Mouse (Mus musculus) natural killer cell, adult 2 months (primary cell): Measurements from ENCODE around the gene Pqlc2.

Source experiments
- DNase-seq, 2 experiments: peaks; one replicate each; pipeline ENCODE4 v3.0.0; 2022; ENCODE audit warnings: low spot score in 2 of 2

Gene Pqlc2

GRCm38 (mm10) chr4:139265783-139266499 lies 44.6 kb downstream of the Pqlc2 start:
- no peak for DNase-seq

- DNase-seq: no peak
These were observed 47.5 kb downstream of the Pqlc2 start for GRCm38 (mm10) chr4:139262981-139263380.

GRCm38 (mm10) chr4:139259302-139259871 lies 51.1 kb downstream of the Pqlc2 start:
- no peak for DNase-seq

- DNase-seq: peak in 1 of 2 experiments; percentile 24
These were observed 51.7 kb downstream of the Pqlc2 start for GRCm38 (mm10) chr4:139258621-139259301.

- no peak for DNase-seq
These were observed 53.8 kb downstream of the Pqlc2 start for GRCm38 (mm10) chr4:139256708-139257107.

GRCm38 (mm10) chr4:139256146-139256545 lies 54.4 kb downstream of the Pqlc2 start:
- no peak for DNase-seq

- DNase-seq: no peak
These were observed 57.3 kb downstream of the Pqlc2 start for GRCm38 (mm10) chr4:139253206-139253605.

GRCm38 (mm10) chr4:139252051-139252760 lies 58.3 kb downstream of the Pqlc2 start:
- DNase-seq: peak; percentile 58 to 72

GRCm38 (mm10) chr4:139250886-139251285 lies 59.6 kb downstream of the Pqlc2 start:
- DNase-seq: no peak

GRCm38 (mm10) chr4:139250043-139250442 lies 60.5 kb downstream of the Pqlc2 start:
- DNase-seq: no peak

GRCm38 (mm10) chr4:139248736-139249135 lies 61.8 kb downstream of the Pqlc2 start:
- DNase-seq: no peak

- DNase-seq: no peak
These were observed 62.5 kb downstream of the Pqlc2 start for GRCm38 (mm10) chr4:139247966-139248365.

- no peak for DNase-seq
These were observed 64.2 kb downstream of the Pqlc2 start for GRCm38 (mm10) chr4:139246130-139246877.

GRCm38 (mm10) chr4:139245534-139245933 lies 65.0 kb downstream of the Pqlc2 start:
- no peak for DNase-seq

- no peak for DNase-seq
These were observed 65.7 kb downstream of the Pqlc2 start for GRCm38 (mm10) chr4:139244766-139245165.

GRCm38 (mm10) chr4:139244176-139244575 lies 66.3 kb downstream of the Pqlc2 start:
- DNase-seq: no peak
